Mouse (Mus musculus) myocyte (in vitro differentiated cells): Measurements from ENCODE around the gene Fam117a.

ENCODE experiments used
- MAX ChIP-seq: IDR thresholded peaks from one replicate; pipeline ENCODE4 v1.6.1; 2011; ENCODE audit warnings: low read depth, mild to moderate bottlenecking, control low read depth
- MYOG ChIP-seq, 3 experiments: IDR thresholded peaks; one replicate each; pipeline ENCODE4 v1.6.1; 2011; ENCODE audit warnings: control low read depth in 2 of 3, low read depth in 2 of 3, mild to moderate bottlenecking in 2 of 3; ENCODE audit not compliant: insufficient read length in 2 of 3, control insufficient read depth in 1 of 3, insufficient read depth in 1 of 3
- POLR2A ChIP-seq: IDR thresholded peaks from one replicate; pipeline ENCODE4 v1.6.1; 2011; ENCODE audit warnings: low read depth, mild to moderate bottlenecking, control low read depth, moderate library complexity; ENCODE audit not compliant: insufficient read length
- TCF12 ChIP-seq: IDR thresholded peaks from one replicate; pipeline ENCODE4 v1.6.1; 2011; ENCODE audit warnings: mild to moderate bottlenecking, control low read depth; ENCODE audit not compliant: poor library complexity, insufficient read depth, severe bottlenecking
- TCF3 ChIP-seq: IDR thresholded peaks from one replicate; pipeline ENCODE4 v1.6.1; 2011; ENCODE audit warnings: low read depth, control low read depth; ENCODE audit not compliant: insufficient read length

- TF ChIP-seq MAX = no peak
- no peak for TF ChIP-seq TCF12
- TF ChIP-seq POLR2A = no peak
- no peak for TF ChIP-seq MYOG (IDR thresholded peaks at IDR 0.05; ENCODE audit: control insufficient read depth in 1 of 3, insufficient read depth in 1 of 3, insufficient read length in 2 of 3, low read depth in 2 of 3)
- no peak for TF ChIP-seq TCF3
Observed at GRCm38 (mm10) chr11:95344181-95344580, 7.4 kb downstream of the Fam117a start.
